Mouse (Mus musculus) leukemia stem cell, adult 10-12 weeks (primary cell): ENCODE measurements around the gene Matn4. TPM values are rescaled to one million over a fixed set of nuclear protein-coding genes. Genes with fewer than 3 reads are reported as not detected.

Source experiments
- polyA plus RNA-seq: library from polyadenylated mRNA; stranded (reverse); fragments of >175 nt; gene quantifications from 2 replicates; pipeline ENCODE4 v1.2.3, GENCODE M21; 2012; ENCODE audit warnings: low replicate concordance

Matn4 gene
- polyA plus RNA-seq = 0.07 TPM in 1 of 2 replicates, not detected in the other

GRCm38 (mm10) chr2:164405060-164405459 lies at the start of gene Matn4:
Gene Matn4 (minus strand): TSS chr2:164405160.

GRCm38 (mm10) chr2:164443460-164444000 lies 38.6 kb upstream of the Matn4 start, which contains the start of gene Sdc4:
Gene Sdc4 (minus strand): TSS chr2:164443887.

GRCm38 (mm10) chr2:164402906-164403305 lies 2.1 kb downstream of the Matn4 start, which contains the start of gene Rbpjl:
Gene Rbpjl (plus strand): TSS chr2:164403141.

GRCm38 (mm10) chr2:164389020-164389419 lies 15.9 kb downstream of the Matn4 start, which contains the start of gene Slpi:
Gene Slpi (minus strand): TSS chr2:164389095.

Other genes starting within 250 kb of the Matn4 start
- gene Kcns1, start 234.0 kb downstream of the Matn4 start, polyA plus RNA-seq = 0.08 and 0.16 TPM in 2 replicates
- gene Wfdc5, start 222.4 kb downstream of the Matn4 start, polyA plus RNA-seq = not detected in 2 replicates
- gene Wfdc12, start 214.6 kb downstream of the Matn4 start, polyA plus RNA-seq = 0.25 TPM in 1 of 2 replicates, not detected in the other
- not detected in 2 replicates for gene Wfdc15a, start 205.0 kb downstream of the Matn4 start, polyA plus RNA-seq
- not detected in 2 replicates for gene Wfdc15b, start 183.5 kb downstream of the Matn4 start, polyA plus RNA-seq
- gene Svs2, start 166.7 kb downstream of the Matn4 start, polyA plus RNA-seq = not detected in 2 replicates
- gene Svs3b, start 148.5 kb downstream of the Matn4 start, polyA plus RNA-seq = not detected in 2 replicates
- gene Svs4, start 126.7 kb downstream of the Matn4 start, polyA plus RNA-seq = not detected in 2 replicates
- not detected in 2 replicates for gene Svs3a, start 115.9 kb downstream of the Matn4 start, polyA plus RNA-seq
- gene Svs6, start 88.4 kb downstream of the Matn4 start, polyA plus RNA-seq = not detected in 2 replicates
- not detected in 2 replicates for gene Svs5, start 72.4 kb downstream of the Matn4 start, polyA plus RNA-seq
- 5.2 and 16.4 TPM in 2 replicates for gene Slpi, start 16.1 kb downstream of the Matn4 start, polyA plus RNA-seq
- gene Rbpjl, start 2.0 kb downstream of the Matn4 start, polyA plus RNA-seq = 0.09 and 0.25 TPM in 2 replicates
- gene Sdc4, start 38.7 kb upstream of the Matn4 start, polyA plus RNA-seq = 1.4 and 10.9 TPM in 2 replicates
- 222 and 239 TPM in 2 replicates for gene Sys1, start 51.8 kb upstream of the Matn4 start, polyA plus RNA-seq
- gene Gm20458, start 55.8 kb upstream of the Matn4 start, polyA plus RNA-seq = 0.17 and 0.94 TPM in 2 replicates
- gene Trp53tg5, start 68.6 kb upstream of the Matn4 start, polyA plus RNA-seq = not detected in 2 replicates
- 15.3 and 25.0 TPM in 2 replicates for gene Dbndd2, start 80.9 kb upstream of the Matn4 start, polyA plus RNA-seq
- 173 and 257 TPM in 2 replicates for gene Pigt, start 92.4 kb upstream of the Matn4 start, polyA plus RNA-seq
- gene Wfdc2, start 157.3 kb upstream of the Matn4 start, polyA plus RNA-seq = not detected in 2 replicates
- not detected in 2 replicates for gene Spint3, start 168.3 kb upstream of the Matn4 start, polyA plus RNA-seq
- gene Wfdc6a, start 180.3 kb upstream of the Matn4 start, polyA plus RNA-seq = not detected in 2 replicates
- not detected in 2 replicates for gene Eppin, start 188.4 kb upstream of the Matn4 start, polyA plus RNA-seq
- not detected in 2 replicates for gene Wfdc6b, start 208.4 kb upstream of the Matn4 start, polyA plus RNA-seq
- not detected in 2 replicates for gene Wfdc8, start 208.5 kb upstream of the Matn4 start, polyA plus RNA-seq
- not detected in 2 replicates for gene Wfdc16, start 233.6 kb upstream of the Matn4 start, polyA plus RNA-seq